Mouse (Mus musculus) adrenal gland, adult 2 months (tissue): ENCODE data around the gene Cnp. TPM values are rescaled to one million over a fixed set of nuclear protein-coding genes. Genes with fewer than 3 reads are reported as not detected.

ENCODE experiments used
- DNase-seq: peaks from one replicate; pipeline ENCODE4 v3.0.0; 2021
- polyA plus RNA-seq: library from polyadenylated mRNA; depleted of rRNA; stranded (reverse); fragments of >200 nt; gene quantifications from 2 replicates; pipeline ENCODE4 v1.2.3, GENCODE M21; 2012; rRNA removed
- total RNA-seq, 2 experiments: library from RNA; stranded (reverse); gene quantifications; 2 replicates each; pipeline ENCODE4 v1.2.3; 2021

The Cnp gene
- total and polyA plus RNA-seq, 3 experiments: 29.4 to 55.4 (median 38.3) TPM

DNA sequence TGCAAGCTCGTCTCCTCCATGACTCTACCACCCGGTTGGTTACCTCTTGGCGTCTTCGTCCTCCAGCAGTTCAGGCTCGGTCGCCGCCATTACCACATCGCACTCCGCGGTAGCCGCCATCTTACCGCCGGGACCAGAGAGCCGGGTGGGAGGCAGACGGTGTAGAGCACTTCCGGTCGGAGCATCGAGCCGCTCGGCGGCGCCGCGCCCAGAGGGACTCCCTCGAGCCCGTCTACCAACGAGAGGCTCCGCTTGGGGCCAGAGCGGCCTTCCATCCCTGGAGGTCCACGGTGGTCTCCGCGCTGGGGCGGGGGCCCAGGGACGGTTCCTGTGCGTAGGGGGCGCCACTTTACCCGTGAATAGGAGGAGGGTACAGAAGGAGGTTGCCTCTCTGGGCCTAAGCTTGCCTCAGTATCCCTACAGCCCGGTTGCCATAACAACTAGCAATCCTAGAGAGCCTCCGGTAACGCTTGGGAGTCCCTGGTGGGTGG, 44.8 kb downstream of the Cnp start:
- peak; percentile 96 for DNase-seq

DNA sequence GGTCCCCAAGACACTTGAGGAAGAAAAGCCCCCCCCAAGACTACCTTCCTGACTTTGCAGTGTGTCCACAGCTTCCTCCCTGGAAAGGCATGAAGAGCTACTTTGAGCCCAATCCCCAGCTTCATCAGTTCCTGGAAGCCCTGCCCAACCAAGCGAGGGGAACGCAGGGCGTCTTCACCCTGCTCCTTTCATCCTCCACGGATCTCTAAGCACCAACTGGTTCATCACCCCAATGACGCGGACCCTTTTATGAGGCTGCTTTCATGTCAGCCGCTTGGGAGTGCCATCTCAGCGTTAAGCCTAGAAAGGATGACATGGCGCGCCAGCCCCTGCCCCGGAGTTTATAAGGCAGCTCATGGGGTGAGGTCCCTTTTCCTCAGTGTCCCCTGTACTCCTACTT, 45.3 kb downstream of the Cnp start, which contains the start of gene Dnajc7:
TSS of gene Dnajc7 (minus strand) at position 187 of the 400 bp plus-strand sequence.
- no peak for DNase-seq

DNA sequence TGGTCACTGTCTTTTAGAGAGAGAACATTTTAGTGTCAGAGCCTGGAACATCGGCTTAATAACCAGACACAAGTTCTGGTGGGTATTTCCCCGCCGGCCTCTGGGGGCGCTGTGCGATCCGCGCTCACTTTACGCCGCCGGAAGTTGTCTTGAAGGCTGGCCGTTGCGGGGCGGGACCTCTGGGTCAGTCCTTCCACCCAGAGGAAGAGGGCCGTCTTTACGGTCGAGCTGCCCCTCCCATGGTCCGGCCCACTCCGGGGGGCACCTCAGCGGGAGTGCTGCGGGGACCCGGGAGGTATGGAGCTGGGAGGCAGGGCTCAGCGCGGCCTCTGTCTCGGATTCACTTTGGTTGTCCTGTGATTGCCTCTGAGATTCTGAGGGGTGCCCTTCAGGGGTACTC, 48.0 kb downstream of the Cnp start:
- peak; percentile 98 for DNase-seq

DNA sequence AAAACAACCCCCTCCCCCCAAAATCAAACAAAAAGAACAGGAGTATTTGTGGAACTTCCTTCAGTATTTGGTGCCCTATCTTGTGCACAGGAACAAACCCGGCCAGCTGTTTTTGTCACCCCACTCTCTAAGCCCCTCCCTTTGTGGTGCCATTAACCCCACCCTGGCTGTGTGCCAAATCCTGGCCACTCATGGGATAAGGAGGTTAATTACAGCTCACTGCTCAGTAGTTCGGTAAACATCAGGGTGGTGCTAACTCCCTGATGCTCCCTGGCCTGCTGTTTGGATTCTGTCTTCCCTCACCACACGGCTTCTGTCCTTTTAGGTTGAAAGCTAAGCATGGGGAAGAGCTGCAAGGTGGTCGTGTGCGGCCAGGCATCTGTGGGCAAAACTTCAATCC, 49.2 kb downstream of the Cnp start:
- no peak for DNase-seq

DNA sequence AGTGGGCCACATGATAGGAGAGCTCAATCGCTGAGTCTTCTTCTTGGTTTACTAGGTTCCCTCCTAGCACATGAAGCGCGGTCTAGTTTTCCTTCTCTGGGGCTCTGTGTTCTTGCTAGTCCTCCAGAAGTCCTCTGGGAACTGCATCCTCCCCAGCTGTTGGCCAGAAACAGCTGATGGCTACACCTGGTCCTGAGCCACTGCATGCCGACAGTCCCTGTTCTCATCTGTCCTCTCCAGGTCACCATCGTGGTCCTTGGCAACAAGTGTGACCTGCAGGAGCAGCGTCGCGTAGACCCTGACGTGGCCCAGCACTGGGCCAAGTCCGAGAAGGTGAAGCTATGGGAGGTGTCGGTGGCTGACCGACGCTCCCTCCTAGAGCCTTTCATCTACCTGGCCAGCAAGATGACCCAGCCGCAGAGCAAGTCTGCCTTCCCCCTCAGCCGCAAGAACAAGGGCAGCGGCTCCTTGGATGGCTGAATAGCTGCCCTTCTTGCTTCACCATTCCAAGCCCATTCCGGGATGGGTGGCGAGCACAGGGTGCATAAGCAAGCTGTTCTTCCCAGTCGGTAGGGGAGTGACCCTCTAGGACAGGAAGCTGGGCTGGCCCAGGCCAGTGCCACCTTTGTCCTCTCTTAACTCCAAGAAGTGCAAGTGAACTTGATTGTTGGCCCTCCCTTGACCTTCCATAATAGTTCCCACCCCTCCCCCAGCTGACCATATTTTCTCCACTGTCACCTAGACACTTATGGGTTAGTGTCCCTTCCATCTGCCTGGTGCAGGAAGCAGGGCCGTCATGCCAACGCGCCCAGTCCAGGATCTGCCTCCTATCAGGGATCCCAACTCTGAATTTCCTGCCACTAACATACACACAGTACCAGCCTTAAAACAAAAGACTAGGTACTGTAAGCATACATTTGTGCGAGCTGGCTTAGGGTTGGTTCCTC, 51.3 kb downstream of the Cnp start:
- no peak for DNase-seq

DNA sequence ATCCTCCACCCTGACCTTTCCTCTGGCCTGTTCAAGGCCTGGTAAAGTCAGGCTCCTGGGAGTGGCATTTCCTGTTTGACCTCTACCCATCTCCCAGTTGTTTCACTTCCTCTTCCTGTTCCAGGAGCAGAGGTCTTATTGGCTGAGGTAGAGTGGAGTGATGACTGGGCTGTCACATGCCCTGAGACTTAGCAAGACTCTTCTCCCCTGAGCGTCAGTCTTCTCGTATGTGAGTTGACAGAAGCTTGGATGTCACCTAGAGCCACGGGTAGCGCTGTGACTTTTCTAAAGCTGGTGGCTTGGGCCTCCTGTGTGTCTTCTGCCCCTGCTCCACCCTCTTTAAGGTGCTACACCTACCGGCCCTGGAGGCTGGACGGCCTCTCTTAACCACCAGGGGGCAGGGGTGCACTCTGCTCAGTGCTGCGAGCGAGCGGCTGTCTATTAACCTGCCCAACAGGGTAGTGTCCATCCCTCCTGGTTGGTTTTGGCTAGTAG, 52.0 kb downstream of the Cnp start:
- DNase-seq: peak; percentile 86

DNA sequence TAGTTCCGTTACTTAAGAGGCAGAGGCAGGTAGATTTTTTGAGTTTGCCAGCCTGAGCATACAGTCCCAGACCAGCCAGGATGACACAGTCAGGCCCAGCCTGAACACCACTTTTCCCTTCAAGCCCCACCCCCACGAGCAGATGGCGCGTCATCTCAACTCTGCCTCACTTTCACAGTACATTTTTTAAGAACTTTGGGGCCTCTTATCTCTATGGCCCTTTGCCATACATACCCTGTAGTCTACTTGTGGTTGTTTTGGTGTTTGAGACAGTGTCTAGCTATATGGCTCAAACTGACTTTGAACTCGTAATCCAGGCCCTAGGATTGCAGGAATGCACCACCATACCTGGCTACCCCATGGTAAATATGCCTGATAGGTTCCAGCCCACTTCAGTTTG, 53.4 kb downstream of the Cnp start:
- DNase-seq: no peak

DNA sequence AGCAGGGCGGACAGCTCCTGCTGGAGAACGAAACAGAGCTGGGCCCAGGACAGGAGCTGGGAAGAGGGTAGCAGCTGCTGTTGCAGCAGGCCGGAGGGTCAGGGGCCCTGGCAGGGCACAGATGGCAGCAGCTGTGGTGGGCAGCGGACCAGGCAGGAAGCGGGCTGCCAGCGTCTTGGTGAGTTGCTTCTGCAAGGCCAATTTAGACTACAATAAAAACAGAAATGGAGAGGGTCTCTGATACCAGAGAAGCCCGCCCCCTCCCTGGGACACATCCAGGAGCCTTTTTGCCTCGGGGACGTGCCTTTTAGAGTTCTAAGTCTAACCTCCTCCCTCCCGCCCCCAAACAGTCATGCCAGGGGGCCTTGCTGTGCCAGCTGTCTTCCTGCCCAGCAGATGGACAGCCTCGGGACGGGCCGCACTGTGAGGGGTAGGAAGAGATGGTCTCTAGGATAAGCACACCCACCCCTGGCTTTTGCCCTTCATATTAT, 54.2 kb downstream of the Cnp start:
- no peak for DNase-seq

DNA sequence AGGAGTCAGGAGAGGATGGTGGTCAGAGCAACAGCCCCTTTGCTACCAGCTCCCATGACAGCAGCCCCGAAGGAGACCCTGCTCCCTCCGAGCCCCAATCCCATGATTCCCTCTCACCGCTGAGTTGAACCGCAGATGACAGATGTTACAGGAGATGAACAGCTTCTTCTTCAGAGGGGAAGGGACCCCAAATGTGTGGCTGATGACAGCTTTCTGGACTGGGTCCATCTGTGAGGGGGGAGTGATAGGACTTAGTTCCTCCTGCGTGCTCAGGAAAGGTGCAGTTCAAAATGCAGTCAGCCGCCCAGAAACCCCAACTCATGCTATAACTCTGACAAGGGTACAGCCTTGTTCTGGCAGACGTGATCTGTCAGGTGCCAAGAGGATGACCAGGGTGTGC, 59.8 kb downstream of the Cnp start:
- DNase-seq: no peak

DNA sequence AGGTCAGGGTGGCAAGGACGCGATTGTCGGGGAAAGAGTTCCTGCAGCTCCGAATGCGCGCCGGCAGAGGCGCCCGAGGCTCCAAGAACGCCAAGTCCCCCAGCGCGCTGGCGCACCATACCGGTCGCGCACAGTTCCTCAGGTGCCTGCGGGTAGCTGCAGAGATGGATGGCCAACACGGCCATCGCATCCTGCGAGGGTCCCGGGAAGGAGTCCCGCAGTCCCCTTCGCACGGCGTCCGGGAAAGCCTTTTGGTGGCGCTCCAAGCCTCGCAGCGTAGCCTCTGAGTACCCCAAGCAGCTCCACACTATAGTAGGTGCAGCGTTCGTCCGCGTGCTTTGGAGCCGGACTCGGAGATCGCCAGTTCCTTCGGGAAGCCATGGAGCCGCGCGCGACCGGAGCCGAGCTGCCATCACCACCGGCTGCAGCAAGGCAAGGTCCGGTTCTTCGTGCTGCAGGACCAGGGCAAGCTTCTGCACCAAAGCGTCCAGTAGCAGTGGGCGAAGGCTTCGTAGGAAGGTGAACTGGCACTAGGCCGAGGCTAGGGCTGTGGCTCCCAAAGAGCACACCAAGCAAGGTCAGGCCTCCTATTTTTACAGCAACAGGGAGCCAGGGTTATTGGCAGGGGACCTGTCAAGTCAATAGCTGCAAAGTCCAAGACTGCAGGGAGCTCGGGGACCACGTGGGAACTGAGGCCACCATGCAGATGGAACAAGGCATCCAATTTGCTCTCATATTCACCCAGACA, 65.6 kb downstream of the Cnp start:
- peak; percentile 63 for DNase-seq

Other genes starting within 250 kb of the Cnp start
- not detected for gene Gast, start 240.5 kb upstream of the Cnp start, total RNA-seq
- not detected in 2 replicates for gene Gast, start 240.5 kb upstream of the Cnp start, polyA plus RNA-seq
- gene Hap1, start 218.8 kb upstream of the Cnp start, total RNA-seq: 10 to 100 TPM; 34.6 to 62.1 TPM
- gene Hap1, start 218.8 kb upstream of the Cnp start, polyA plus RNA-seq: 28.5 and 32.8 TPM in 2 replicates
- gene Jup, start 177.1 kb upstream of the Cnp start, total RNA-seq: 10 to 100 TPM; 67.0 to 94.3 TPM
- gene Jup, start 177.1 kb upstream of the Cnp start, polyA plus RNA-seq: 275 and 284 TPM in 2 replicates
- 10 to 100 TPM; 20.3 to 40.8 TPM for gene P3h4, start 160.1 kb upstream of the Cnp start, total RNA-seq
- 76.3 and 107 TPM in 2 replicates for gene P3h4, start 160.1 kb upstream of the Cnp start, polyA plus RNA-seq
- 10 to 100 TPM; 12.5 to 25.8 TPM for gene Fkbp10, start 159.2 kb upstream of the Cnp start, total RNA-seq
- 42.1 and 57.5 TPM in 2 replicates for gene Fkbp10, start 159.2 kb upstream of the Cnp start, polyA plus RNA-seq
- 10 to 100 TPM; 54.3 to 58.7 TPM for gene Nt5c3b, start 133.1 kb upstream of the Cnp start, total RNA-seq
- gene Nt5c3b, start 133.1 kb upstream of the Cnp start, polyA plus RNA-seq: 43.0 and 46.0 TPM in 2 replicates
- under 1 TPM; 0.69 to 0.84 TPM for gene Klhl10, start 133.0 kb upstream of the Cnp start, total RNA-seq
- 0.17 and 0.38 TPM in 2 replicates for gene Klhl10, start 133.0 kb upstream of the Cnp start, polyA plus RNA-seq
- gene Klhl11, start 102.2 kb upstream of the Cnp start, total RNA-seq: 10 to 100 TPM; 47.4 to 47.5 TPM
- 14.2 and 16.8 TPM in 2 replicates for gene Klhl11, start 102.2 kb upstream of the Cnp start, polyA plus RNA-seq
- 1,000 to 10,000 TPM; 1,249 to 2,157 TPM for gene Acly, start 46.9 kb upstream of the Cnp start, total RNA-seq
- gene Acly, start 46.9 kb upstream of the Cnp start, polyA plus RNA-seq: 567 and 624 TPM in 2 replicates
- gene Ttc25, start 29.3 kb upstream of the Cnp start, total RNA-seq: 10 to 100 TPM in 1 of 2 experiments, 1 to 10 TPM in 1; 3.5 to 11.4 TPM
- gene Ttc25, start 29.3 kb upstream of the Cnp start, polyA plus RNA-seq: 1.3 and 1.6 TPM in 2 replicates
- 10 to 100 TPM; 32.5 to 36.0 TPM for gene Nkiras2, start 44.3 kb downstream of the Cnp start, total RNA-seq
- gene Nkiras2, start 44.3 kb downstream of the Cnp start, polyA plus RNA-seq: 50.9 and 59.4 TPM in 2 replicates
- 100 to 1,000 TPM; 174 to 177 TPM for gene Dnajc7, start 45.3 kb downstream of the Cnp start, total RNA-seq
- 9.3 and 11.7 TPM in 2 replicates for gene Dnajc7, start 45.3 kb downstream of the Cnp start, polyA plus RNA-seq
- gene Zfp385c, start 117.6 kb downstream of the Cnp start, total RNA-seq: under 1 TPM in 1 of 2 experiments, not detected in 1; 0.59 TPM
- gene Zfp385c, start 117.6 kb downstream of the Cnp start, polyA plus RNA-seq: 0.75 and 0.84 TPM in 2 replicates
- 10 to 100 TPM; 29.2 to 60.7 TPM for gene Dhx58, start 129.4 kb downstream of the Cnp start, total RNA-seq
- 30.2 and 42.2 TPM in 2 replicates for gene Dhx58, start 129.4 kb downstream of the Cnp start, polyA plus RNA-seq
- gene Kat2a, start 137.6 kb downstream of the Cnp start, total RNA-seq: 10 to 100 TPM; 42.5 to 42.6 TPM
- gene Kat2a, start 137.6 kb downstream of the Cnp start, polyA plus RNA-seq: 73.5 and 85.1 TPM in 2 replicates
- gene Hspb9, start 138.9 kb downstream of the Cnp start, total RNA-seq: not detected
- not detected in 2 replicates for gene Hspb9, start 138.9 kb downstream of the Cnp start, polyA plus RNA-seq
- gene Rab5c, start 163.3 kb downstream of the Cnp start, total RNA-seq: 100 to 1,000 TPM; 191 to 196 TPM
- gene Rab5c, start 163.3 kb downstream of the Cnp start, polyA plus RNA-seq: 201 and 238 TPM in 2 replicates
- under 1 TPM; 0.28 to 0.32 TPM for gene Kcnh4, start 185.0 kb downstream of the Cnp start, total RNA-seq
- gene Kcnh4, start 185.0 kb downstream of the Cnp start, polyA plus RNA-seq: 0.45 and 0.57 TPM in 2 replicates
- gene Hcrt, start 188.0 kb downstream of the Cnp start, total RNA-seq: not detected
- not detected in 2 replicates for gene Hcrt, start 188.0 kb downstream of the Cnp start, polyA plus RNA-seq
- gene Ghdc, start 196.1 kb downstream of the Cnp start, total RNA-seq: 10 to 100 TPM; 21.6 to 26.0 TPM
- 26.8 and 27.6 TPM in 2 replicates for gene Ghdc, start 196.1 kb downstream of the Cnp start, polyA plus RNA-seq